Mouse (Mus musculus) limb, embryonic 15.5 days (tissue): Measurements from ENCODE around the gene Hpdl. TPM values are rescaled to one million over a fixed set of nuclear protein-coding genes. Genes with fewer than 3 reads are reported as not detected.

ENCODE experiments used
- polyA plus RNA-seq: library from polyadenylated mRNA; unstranded; fragments of >200 nt; fragmentation: Nextera tagmentation; extraction: Ambion mirVana; gene quantifications from 2 replicates; pipeline ENCODE4 v1.2.1, GENCODE M21; 2015

The Hpdl gene
- polyA plus RNA-seq, 1 experiment from 2014 or later: 0.68 TPM

Other genes starting within 250 kb of the Hpdl start
- 2.5 and 3.6 TPM in 2 replicates for gene Ccdc17, start 225.1 kb downstream of the Hpdl start, polyA plus RNA-seq
- 102 and 107 TPM in 2 replicates for gene Nasp, start 193.8 kb downstream of the Hpdl start, polyA plus RNA-seq
- 780 and 816 TPM in 2 replicates for gene Akr1a1, start 170.0 kb downstream of the Hpdl start, polyA plus RNA-seq
- 1,116 and 1,127 TPM in 2 replicates for gene Prdx1, start 136.2 kb downstream of the Hpdl start, polyA plus RNA-seq
- 19.6 and 21.4 TPM in 2 replicates for gene Mmachc, start 113.3 kb downstream of the Hpdl start, polyA plus RNA-seq
- 18.8 and 20.7 TPM in 2 replicates for gene Ccdc163, start 113.2 kb downstream of the Hpdl start, polyA plus RNA-seq
- gene Tesk2, start 100.8 kb downstream of the Hpdl start, polyA plus RNA-seq: 7.6 and 7.8 TPM in 2 replicates
- gene Toe1, start 14.1 kb downstream of the Hpdl start, polyA plus RNA-seq: 36.8 and 37.3 TPM in 2 replicates
- gene Mutyh, start 14.0 kb downstream of the Hpdl start, polyA plus RNA-seq: 13.2 and 13.3 TPM in 2 replicates
- gene Zswim5, start 55.7 kb upstream of the Hpdl start, polyA plus RNA-seq: 0.22 and 0.24 TPM in 2 replicates
- gene Urod, start 172.7 kb upstream of the Hpdl start, polyA plus RNA-seq: 85.3 and 90.8 TPM in 2 replicates
- 11.2 and 11.5 TPM in 2 replicates for gene Hectd3, start 173.6 kb upstream of the Hpdl start, polyA plus RNA-seq
- gene Eif2b3, start 197.7 kb upstream of the Hpdl start, polyA plus RNA-seq: 44.3 TPM in 2 replicates